15 mouse cellular contexts compared by ENCODE assay signal in genomic region chr12:33182428-33183137, GRCm38 (mm10). TPM values are rescaled to one million over a fixed set of nuclear protein-coding genes. Genes with fewer than 3 reads are reported as not detected.
DNase-seq lines count a peak whose midpoint lies in the region; ATAC-seq and TF ChIP-seq lines count a peak whose summit lies in the region.
"Had no signal": no experiment of that assay in that cellular context is flagged by ENCODE, and none has a peak within 500 bp of the region (broad histone marks: within the 10 kb centered on the region; RNA-seq: fewer than 3 reads in every experiment).

No protein-coding gene starts in this region.

- H3K9ac ChIP-seq in forebrain, embryonic 12.5 days = no peak overlapping the region
- no peak overlapping the region for H3K9ac ChIP-seq in forebrain, embryonic 11.5 days (ENCODE audit: low read length)
- H3K9ac ChIP-seq: heart, embryonic 13.5 days; limb, embryonic 13.5 days; liver, postnatal 0 days had no signal

- peak; percentile 23; the same call in 1 of the 2 replicates for ATAC-seq in forebrain, embryonic 12.5 days (ENCODE audit: low FRiP score)
- no peak for ATAC-seq in forebrain, embryonic 11.5 days (replicated peaks; ENCODE audit: low FRiP score)
- ATAC-seq in megakaryocyte progenitor cell, adult 5-6 weeks (replicated peaks; ENCODE audit: poor library complexity) = peak; percentile 78
- ATAC-seq: liver, postnatal 0 days had no signal

- TF ChIP-seq CTCF in spleen, adult 2 months (IDR thresholded peaks at IDR 0.05; ENCODE audit: extremely low read depth, insufficient read depth, insufficient read length, insufficient replicate concordance) = no peak

- TF ChIP-seq POLR2A in spleen, adult 2 months (IDR thresholded peaks at IDR 0.05; ENCODE audit: low read depth, low read length) = no peak

- no peaks in the 10 kb centered on the region for H3K9me3 ChIP-seq in forebrain, embryonic 12.5 days
- H3K9me3 ChIP-seq in forebrain, embryonic 11.5 days (ENCODE audit: control insufficient read depth, low read length) = no peaks in the 10 kb centered on the region
- H3K9me3 ChIP-seq: G1E; heart, embryonic 13.5 days; limb, embryonic 13.5 days had no signal

- H3K4me2 ChIP-seq in forebrain, embryonic 12.5 days = no peak overlapping the region
- no peak overlapping the region for H3K4me2 ChIP-seq in forebrain, embryonic 11.5 days (ENCODE audit: low read depth, low read length, severe bottlenecking)
- H3K4me2 ChIP-seq: heart, embryonic 13.5 days; limb, embryonic 13.5 days had no signal

- no peaks in the 10 kb centered on the region for H3K27me3 ChIP-seq in forebrain, embryonic 12.5 days
- H3K27me3 ChIP-seq in forebrain, embryonic 11.5 days (ENCODE audit: control insufficient read depth, insufficient read depth, low read length) = no peaks in the 10 kb centered on the region
- H3K27me3 ChIP-seq in spleen, adult 2 months (ENCODE audit: control insufficient read depth, insufficient read depth, low read length) = no peaks in the 10 kb centered on the region
- H3K27me3 ChIP-seq: heart, embryonic 13.5 days; limb, embryonic 13.5 days had no signal

- H3K36me3 ChIP-seq in forebrain, embryonic 12.5 days (replicated peaks) = no peaks in the 10 kb centered on the region
- H3K36me3 ChIP-seq in forebrain, embryonic 11.5 days (ENCODE audit: control insufficient read depth, insufficient read depth, low read length) = no peaks in the 10 kb centered on the region
- no peaks in the 10 kb centered on the region for H3K36me3 ChIP-seq in spleen, adult 2 months (ENCODE audit: control insufficient read depth, insufficient read depth, low read length)
- H3K36me3 ChIP-seq: heart, embryonic 13.5 days; limb, embryonic 13.5 days had no signal

- no peak overlapping the region for H3K4me3 ChIP-seq in forebrain, embryonic 12.5 days (replicated peaks)
- H3K4me3 ChIP-seq in forebrain, embryonic 11.5 days (ENCODE audit: low read depth, low read length) = no peak overlapping the region
- peak overlapping the region; percentile 12; the same call in 1 of the 2 replicates for H3K4me3 ChIP-seq in spleen, adult 2 months (ENCODE audit: extremely low read depth, insufficient read depth, insufficient read length)
- H3K4me3 ChIP-seq: heart, embryonic 13.5 days; limb, embryonic 13.5 days had no signal

- WGBS in forebrain, embryonic 12.5 days = 59% methylated on average over 11 of the region's 11 CpGs
- 66% methylated on average over 11 of the region's 11 CpGs for WGBS in forebrain, embryonic 11.5 days
- 23% methylated on average over 11 of the region's 11 CpGs for WGBS in spleen, adult 2 months

- H3K27ac ChIP-seq in forebrain, embryonic 12.5 days = no peak overlapping the region
- no peak overlapping the region for H3K27ac ChIP-seq in forebrain, embryonic 11.5 days (ENCODE audit: low read depth, low read length)
- 0 out of 2 replicates have a peak overlapping the region, but pooled peaks have one; percentile 24 for H3K27ac ChIP-seq in spleen, adult 2 months (ENCODE audit: insufficient read depth, low read length)
- H3K27ac ChIP-seq: heart, embryonic 13.5 days; limb, embryonic 13.5 days had no signal

- intact Hi-C loops in left cerebral cortex, postnatal 10 days (cut with DNase I) = no loop called here

- H3K4me1 ChIP-seq in forebrain, embryonic 12.5 days = 0 out of 2 replicates have a peak, but pooled peaks cover 9% of the 10 kb centered on the region
- H3K4me1 ChIP-seq in forebrain, embryonic 11.5 days (replicated peaks; ENCODE audit: control insufficient read depth, insufficient read depth, low read length) = no peaks in the 10 kb centered on the region
- H3K4me1 ChIP-seq in spleen, adult 2 months (ENCODE audit: control insufficient read depth, insufficient read depth, insufficient read length) = no peaks in the 10 kb centered on the region; the same call in 1 of the 2 replicates

- no peak for DNase-seq in forebrain, embryonic 11.5 days (ENCODE audit: low spot score)
- no peak for DNase-seq in spleen, adult 2 months (ENCODE audit: low read depth in 1 of 2, low spot score in 2 of 2)
- no peak for DNase-seq in spleen, adult 12 weeks (ENCODE audit: low spot score)
- DNase-seq in urinary bladder, adult 18-20 months (ENCODE audit: low spot score in 2 of 2) = no peak
- no peak for DNase-seq in adrenal gland, postnatal 36 days
- DNase-seq in left cerebral cortex, postnatal 10 days (ENCODE audit: extremely low spot score in 1 of 2, low spot score in 2 of 2) = no peak
- DNase-seq: cerebellum, adult 2 months; kidney, postnatal 36 days; liver, postnatal 0 days; retina, postnatal 1 day had no signal

RNA-seq across cellular contexts. Expression of gene Atxn7l1, which starts 35.1 kb away (rescaled TPM):
- 12.8 and 15.0 TPM in 2 replicates for polyA plus RNA-seq in forebrain, embryonic 12.5 days (2016; fragmentation: Nextera tagmentation; extraction: Ambion mirVana)
- polyA plus RNA-seq in forebrain, embryonic 11.5 days (2014; fragmentation: Nextera tagmentation; extraction: Ambion mirVana) = 16.0 and 16.5 TPM in 2 replicates
- 36.5 and 37.1 TPM in 2 replicates for polyA plus RNA-seq in spleen, adult 2 months (2012; rRNA removed)
- total RNA-seq in megakaryocyte progenitor cell, adult 5-6 weeks (2015) = 71.1 and 96.1 TPM in 2 replicates
- 33.1 and 37.4 TPM in 2 replicates for total RNA-seq in megakaryocyte progenitor cell, adult 5-6 weeks (2017)
- total RNA-seq in adrenal gland, postnatal 36 days (2021) = 10 to 100 TPM; 26.5 to 29.5 TPM
- 10 to 100 TPM; 59.1 to 64.7 TPM for total RNA-seq in left cerebral cortex, postnatal 10 days (2021)
